Mouse (Mus musculus) limb, embryonic 12.5 days (tissue): ENCODE data around the gene Cyp3a11. TPM values are rescaled to one million over a fixed set of nuclear protein-coding genes. Genes with fewer than 3 reads are reported as not detected.

Experiments used
- polyA plus RNA-seq: library from polyadenylated mRNA; unstranded; fragments of >200 nt; fragmentation: Nextera tagmentation; extraction: Ambion mirVana; gene quantifications from 2 replicates; pipeline ENCODE4 v1.2.1, GENCODE M21; 2016

The Cyp3a11 gene
- polyA plus RNA-seq, 1 experiment from 2014 or later, result not detected

Other genes starting within 250 kb of the Cyp3a11 start
- gene Cyp3a41a, start 159.8 kb downstream of the Cyp3a11 start, polyA plus RNA-seq, result not detected in 2 replicates
- not detected in 2 replicates for gene Cyp3a44, start 74.1 kb downstream of the Cyp3a11 start, polyA plus RNA-seq
- not detected in 2 replicates for gene Cyp3a25, start 129.7 kb upstream of the Cyp3a11 start, polyA plus RNA-seq
- gene Cyp3a59, start 199.3 kb upstream of the Cyp3a11 start, polyA plus RNA-seq, result not detected in 2 replicates